8 mouse cellular contexts compared by ENCODE assay signal in genomic region chr7:58730201-58730600, GRCm38 (mm10).
A peak's percentile ranks its signal among the peaks of the same experiment; 100 is the strongest.
DNase-seq lines count a peak whose midpoint lies in the region; ATAC-seq lines count a peak whose summit lies in the region.

No protein-coding gene starts in this region.

- ATAC-seq in kidney, embryonic 14.5 days (ENCODE audit: low FRiP score, low TSS enrichment): peak; percentile 65; the same call in 1 of the 2 replicates
- peak; percentile 23 for ATAC-seq in megakaryocyte, adult 5-6 weeks (ENCODE audit: poor library complexity, severe bottlenecking)

- no peak overlapping the region for H3K4me2 ChIP-seq in kidney, embryonic 14.5 days (replicated peaks; ENCODE audit: low read depth, low read length)

- no peaks in the 10 kb centered on the region for H3K27me3 ChIP-seq in kidney, embryonic 14.5 days (ENCODE audit: control insufficient read depth, insufficient read depth, low read length)

- no peaks in the 10 kb centered on the region for H3K9me3 ChIP-seq in kidney, embryonic 14.5 days (ENCODE audit: control insufficient read depth, low read length)

- DNase-seq in kidney, adult 11 months: no peak
- DNase-seq in cerebellum, adult 8-10 months: peak; percentile 25
- peak; percentile 84 to 87 for DNase-seq in frontal cortex, adult 2 months (ENCODE audit: extremely low spot score in 1 of 2, low spot score in 1 of 2)
- DNase-seq in MN1 (ENCODE audit: low spot score): no peak
- no peak for DNase-seq in retina, embryonic 14.5 days (ENCODE audit: low spot score)
- DNase-seq in kidney, postnatal 10 days: no peak

- H3K4me1 ChIP-seq in kidney, embryonic 14.5 days (ENCODE audit: control insufficient read depth, insufficient read depth, low read length): peaks cover 5% of the 10 kb centered on the region; the same call in 1 of the 2 replicates

- no peak overlapping the region for H3K27ac ChIP-seq in kidney, embryonic 14.5 days (ENCODE audit: low read depth, low read length)

- 16% methylated on average over 8 of the region's 8 CpGs for WGBS in kidney, embryonic 14.5 days

- no peaks in the 10 kb centered on the region for H3K36me3 ChIP-seq in kidney, embryonic 14.5 days (ENCODE audit: control insufficient read depth, insufficient read depth, low read length)

- H3K4me3 ChIP-seq in kidney, embryonic 14.5 days (ENCODE audit: low read length): no peak overlapping the region

- H3K9ac ChIP-seq in kidney, embryonic 14.5 days (ENCODE audit: low read depth, low read length): no peak overlapping the region

Comparison
In these comparisons a context has a peak if more than half of its experiments do, and no peak if none do; other contexts are left out.
1. DNase-seq: peak in cerebellum, adult 8-10 months (single experiment) and frontal cortex, adult 2 months (2 of 2); none in kidney, adult 11 months (single experiment), MN1 (single experiment), retina, embryonic 14.5 days (single experiment) and kidney, postnatal 10 days (single experiment).